In genomic region chr10:83234391-83234790, GRCm38 (mm10) we compare ENCODE assay signal across 28 mouse cellular contexts.
DNase-seq lines count a peak whose midpoint lies in the region; ATAC-seq and TF ChIP-seq lines count a peak whose summit lies in the region.
"Had no signal": no experiment of that assay in that cellular context is flagged by ENCODE, and none has a peak within 500 bp of the region (broad histone marks: within the 10 kb centered on the region; RNA-seq: fewer than 3 reads in every experiment).

No protein-coding gene starts in this region.

- H3K4me1 ChIP-seq in lung, adult 2 months (ENCODE audit: control insufficient read depth, insufficient read depth, low read length): no peaks in the 10 kb centered on the region; the same call in 1 of the 2 replicates
- no peaks in the 10 kb centered on the region for H3K4me1 ChIP-seq in forebrain, embryonic 14.5 days (ENCODE audit: control insufficient read depth, insufficient read depth, low read length)
- H3K4me1 ChIP-seq: forebrain, embryonic 12.5 days; midbrain, embryonic 13.5 days had no signal

- H3K9me3 ChIP-seq in forebrain, embryonic 14.5 days (replicated peaks; ENCODE audit: control insufficient read depth, low read length): no peaks in the 10 kb centered on the region
- H3K9me3 ChIP-seq: embryonic facial prominence, embryonic 13.5 days; forebrain, embryonic 12.5 days; G1E; heart, embryonic 10.5 days; limb, embryonic 12.5 days; midbrain, embryonic 13.5 days had no signal

- ATAC-seq in forebrain, embryonic 14.5 days: no peak
- ATAC-seq: activated CD4-positive, CD25-positive, alpha-beta regulatory T cell, adult 4 months; hindbrain, postnatal 0 days; intestine, postnatal 0 days; liver, postnatal 0 days; midbrain, embryonic 13.5 days had no signal

- 47% methylated on average over 4 of the region's 4 CpGs for WGBS in lung, adult 2 months
- 59% methylated on average over 4 of the region's 4 CpGs for WGBS in forebrain, embryonic 14.5 days

- no peak overlapping the region for H3K4me2 ChIP-seq in forebrain, embryonic 14.5 days (ENCODE audit: low read length)
- H3K4me2 ChIP-seq: embryonic facial prominence, embryonic 13.5 days; forebrain, embryonic 12.5 days; limb, embryonic 12.5 days; liver, embryonic 11.5 days; midbrain, embryonic 13.5 days had no signal

- peak; percentile 37 to 53 for DNase-seq in cerebellum, postnatal 10 days
- no peak for DNase-seq in cerebellum, adult 8-10 months
- DNase-seq in kidney, postnatal 10 days: peak; percentile 59
- DNase-seq in kidney, adult 9 months: no peak
- DNase-seq in lung, postnatal 14 days: peak; percentile 24
- no peak for DNase-seq in lung, adult 2 months
- no peak for DNase-seq in forebrain, embryonic 14.5 days (ENCODE audit: low spot score)
- DNase-seq: adrenal gland, postnatal 25 days; B cell, adult 2 months; embryo, embryonic 11 days; gastrocnemius, postnatal 36 days; liver, postnatal 0 days; thymus, adult 18-20 months; thymus, postnatal 36 days had no signal

- no peaks in the 10 kb centered on the region for H3K36me3 ChIP-seq in forebrain, embryonic 14.5 days (ENCODE audit: control insufficient read depth, insufficient read depth, low read length)
- H3K36me3 ChIP-seq: embryonic facial prominence, embryonic 13.5 days; forebrain, embryonic 12.5 days; G1E; heart, embryonic 10.5 days; limb, embryonic 12.5 days; midbrain, embryonic 13.5 days had no signal

- H3K27me3 ChIP-seq in forebrain, embryonic 14.5 days (replicated peaks; ENCODE audit: control insufficient read depth, insufficient read depth, low read length): no peaks in the 10 kb centered on the region
- H3K27me3 ChIP-seq: CH12.LX; embryonic facial prominence, embryonic 13.5 days; forebrain, embryonic 12.5 days had no signal

- no peak for TF ChIP-seq CTCF in lung, adult 2 months (IDR thresholded peaks at IDR 0.05; ENCODE audit: insufficient read depth, low read length)

- H3K9ac ChIP-seq in forebrain, embryonic 14.5 days (ENCODE audit: low read length): no peak overlapping the region
- H3K9ac ChIP-seq: embryonic facial prominence, embryonic 13.5 days; forebrain, embryonic 12.5 days; limb, embryonic 12.5 days; liver, postnatal 0 days; midbrain, embryonic 13.5 days had no signal

- H3K4me3 ChIP-seq in lung, adult 2 months (replicated peaks; ENCODE audit: extremely low read depth, low read depth, low read length): no peak overlapping the region
- no peak overlapping the region for H3K4me3 ChIP-seq in forebrain, embryonic 14.5 days (ENCODE audit: low read depth, low read length)
- H3K4me3 ChIP-seq: embryonic facial prominence, embryonic 13.5 days; erythroblast, embryonic 14.5 days; forebrain, embryonic 12.5 days; heart, embryonic 10.5 days; layer of hippocampus, adult 2 months; limb, embryonic 12.5 days; midbrain, embryonic 13.5 days had no signal

- no peak for TF ChIP-seq POLR2A in lung, adult 2 months (IDR thresholded peaks at IDR 0.05; ENCODE audit: borderline replicate concordance, extremely low read depth, low read depth, low read length)

- no peak overlapping the region for H3K27ac ChIP-seq in forebrain, embryonic 14.5 days (ENCODE audit: low read depth, low read length)
- H3K27ac ChIP-seq: embryonic facial prominence, embryonic 13.5 days; forebrain, embryonic 12.5 days; heart, embryonic 10.5 days; hindbrain, postnatal 0 days; kidney, postnatal 0 days; layer of hippocampus, adult 2 months; limb, embryonic 12.5 days; midbrain, embryonic 13.5 days had no signal

Comparison
In these comparisons a context has a peak if more than half of its experiments do, and no peak if none do; other contexts are left out.
1. DNase-seq: peak in cerebellum, postnatal 10 days (2 of 2), kidney, postnatal 10 days (single experiment) and lung, postnatal 14 days (single experiment); none in cerebellum, adult 8-10 months (single experiment), kidney, adult 9 months (single experiment), lung, adult 2 months (single experiment) and forebrain, embryonic 14.5 days (single experiment).